Mouse (Mus musculus) heart, postnatal 0 days (tissue): ENCODE data around the gene Mast4.

ENCODE experiments used
- CTCF ChIP-seq: IDR thresholded peaks from 2 replicates; pipeline ENCODE4 v1.5.1; 2016; ENCODE audit warnings: antibody characterized with exemption, control low read depth, low read depth
- EP300 ChIP-seq: IDR thresholded peaks from 2 replicates; pipeline ENCODE4 v1.6.1; 2016; ENCODE audit warnings: antibody characterized with exemption, low read depth

DNA sequence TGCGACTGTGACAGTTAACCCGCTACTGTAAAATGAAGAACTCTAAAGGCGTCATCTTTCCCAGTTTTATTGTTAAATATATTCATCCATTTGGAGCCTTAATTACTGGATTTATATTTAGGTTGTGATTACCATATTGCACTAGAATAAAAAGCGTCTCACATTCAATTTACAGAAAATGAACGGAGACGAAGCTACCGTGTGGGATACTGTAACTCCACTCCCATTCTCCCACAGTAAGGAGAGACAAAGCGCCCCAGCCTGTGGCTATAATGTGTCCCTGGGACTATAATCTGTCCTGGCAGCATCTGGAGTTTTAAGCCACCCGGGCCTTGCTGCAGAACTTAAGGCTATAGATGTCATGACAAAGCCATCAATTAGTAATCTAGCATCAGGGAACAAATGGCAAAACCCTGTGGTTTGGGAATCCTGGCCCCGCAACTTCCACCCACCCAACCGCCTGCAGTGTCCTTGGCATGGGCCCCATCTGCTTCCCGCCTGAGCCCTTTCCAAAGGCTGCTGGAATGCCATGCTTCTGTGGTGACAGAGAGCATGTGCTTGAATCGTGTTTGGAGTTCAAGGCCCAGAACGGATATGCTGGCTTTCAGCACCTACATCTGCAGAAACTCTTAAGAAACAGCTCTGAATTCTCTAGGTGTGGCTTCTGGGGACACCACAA lies 459.7 kb downstream of the Mast4 start:
- TF ChIP-seq CTCF (no peak), EP300 (no peak)
